In genomic region chr15:92640212-92641082, GRCm38 (mm10) we compare ENCODE assay signal across 10 mouse cellular contexts.
DNase-seq lines count a peak whose midpoint lies in the region; ATAC-seq and TF ChIP-seq lines count a peak whose summit lies in the region.
"Had no signal": no experiment of that assay in that cellular context is flagged by ENCODE, and none has a peak within 500 bp of the region (broad histone marks: within the 10 kb centered on the region; RNA-seq: fewer than 3 reads in every experiment).

No protein-coding gene starts in this region.

- peak; percentile 73; the same call in 1 of the 2 replicates for ATAC-seq in kidney, embryonic 16.5 days (ENCODE audit: low FRiP score, low TSS enrichment)

- 42% methylated on average over 18 of the region's 18 CpGs for WGBS in kidney, embryonic 16.5 days

- no peaks in the 10 kb centered on the region for H3K9me3 ChIP-seq in kidney, embryonic 16.5 days (ENCODE audit: low read length)

- H3K27me3 ChIP-seq in kidney, embryonic 16.5 days (ENCODE audit: insufficient read depth, low read length): no peaks in the 10 kb centered on the region

- H3K27ac ChIP-seq in kidney, embryonic 16.5 days (ENCODE audit: low read length): no peak overlapping the region

- TF ChIP-seq POLR2A in brain, embryonic 14.5 days (IDR thresholded peaks at IDR 0.05; ENCODE audit: borderline replicate concordance, extremely low read depth, insufficient read depth, insufficient read length, poor library complexity, severe bottlenecking): no peak

- H3K4me1 ChIP-seq in kidney, embryonic 16.5 days (ENCODE audit: insufficient read depth, low read length): no peaks in the 10 kb centered on the region

- peak overlapping the region; percentile 13; the same call in 1 of the 2 replicates for H3K4me2 ChIP-seq in kidney, embryonic 16.5 days (replicated peaks; ENCODE audit: low read depth, low read length)

- H3K9ac ChIP-seq in kidney, embryonic 16.5 days (replicated peaks; ENCODE audit: low read length): no peak overlapping the region

- H3K36me3 ChIP-seq in kidney, embryonic 16.5 days (ENCODE audit: insufficient read depth, low read length): no peaks in the 10 kb centered on the region

- TF ChIP-seq CTCF in brain, embryonic 14.5 days (IDR thresholded peaks at IDR 0.05; ENCODE audit: borderline replicate concordance, extremely low read depth, insufficient read depth, insufficient read length): no peak

- no peak for DNase-seq in kidney, postnatal 14 days
- peak; percentile 95 for DNase-seq in brain, embryonic 14.5 days (ENCODE audit: low read depth)
- peak; percentile 12 to 28 for DNase-seq in frontal cortex, adult 2 months (ENCODE audit: extremely low spot score in 1 of 2, low spot score in 1 of 2)
- DNase-seq in layer of hippocampus, postnatal 10 days (ENCODE audit: low spot score in 2 of 2): peak; percentile 23 to 37
- DNase-seq in urinary bladder, adult 2 months (ENCODE audit: low spot score): no peak
- DNase-seq in spleen, postnatal 10 days (ENCODE audit: low spot score in 2 of 2): no peak
- DNase-seq in ovary, postnatal 36 days (ENCODE audit: low spot score): no peak
- DNase-seq: adrenal gland, postnatal 10 days; liver had no signal

- no peak overlapping the region for H3K4me3 ChIP-seq in kidney, embryonic 16.5 days (ENCODE audit: low read length)

Comparison
In these comparisons a context has a peak if more than half of its experiments do, and no peak if none do; other contexts are left out.
1. DNase-seq: peak in brain, embryonic 14.5 days (single experiment), frontal cortex, adult 2 months (2 of 2) and layer of hippocampus, postnatal 10 days (2 of 2); none in kidney, postnatal 14 days (single experiment), urinary bladder, adult 2 months (single experiment), spleen, postnatal 10 days (0 of 2) and ovary, postnatal 36 days (single experiment).